ENCODE assay signal across 8 mouse cellular contexts in genomic region chr11:100701301-100701700, GRCm38 (mm10). TPM values are rescaled to one million over a fixed set of nuclear protein-coding genes. Genes with fewer than 3 reads are reported as not detected.
DNase-seq lines count a peak whose midpoint lies in the region; ATAC-seq and TF ChIP-seq lines count a peak whose summit lies in the region.

No protein-coding gene starts in this region.

- no peaks in the 10 kb centered on the region for H3K27me3 ChIP-seq in thymus, adult 2 months (ENCODE audit: control insufficient read depth, insufficient read depth, low read length)
- H3K27me3 ChIP-seq in forebrain, embryonic 14.5 days (replicated peaks; ENCODE audit: control insufficient read depth, insufficient read depth, low read length): no peaks in the 10 kb centered on the region
- H3K27me3 ChIP-seq in hindbrain, embryonic 11.5 days (ENCODE audit: control insufficient read depth, insufficient read depth, low read length): no peaks in the 10 kb centered on the region
- H3K27me3 ChIP-seq in limb, embryonic 14.5 days (ENCODE audit: control insufficient read depth, insufficient read depth, low read length): no peaks in the 10 kb centered on the region
- peaks cover 14% of the 10 kb centered on the region; the same call in 1 of the 2 replicates for H3K27me3 ChIP-seq in midbrain, embryonic 13.5 days

- H3K4me2 ChIP-seq in forebrain, embryonic 14.5 days (ENCODE audit: low read length): peak overlapping the region; percentile 32; the same call in 1 of the 2 replicates
- H3K4me2 ChIP-seq in hindbrain, embryonic 11.5 days (replicated peaks; ENCODE audit: low read depth, low read length): peak overlapping the region; percentile 19
- H3K4me2 ChIP-seq in limb, embryonic 14.5 days (replicated peaks; ENCODE audit: low read depth, low read length, severe bottlenecking): peak overlapping the region; percentile 38
- H3K4me2 ChIP-seq in midbrain, embryonic 13.5 days (replicated peaks): peak overlapping the region; percentile 41

- no peak overlapping the region for H3K27ac ChIP-seq in thymus, adult 2 months (ENCODE audit: control insufficient read depth, insufficient read depth, low read length)
- H3K27ac ChIP-seq in forebrain, embryonic 14.5 days (ENCODE audit: low read depth, low read length): no peak overlapping the region
- no peak overlapping the region for H3K27ac ChIP-seq in hindbrain, embryonic 11.5 days (ENCODE audit: low read depth, low read length)
- H3K27ac ChIP-seq in limb, embryonic 14.5 days (replicated peaks; ENCODE audit: low read depth, low read length): no peak overlapping the region
- H3K27ac ChIP-seq in midbrain, embryonic 13.5 days: no peak overlapping the region

- peak; percentile 60 for DNase-seq in thymus, postnatal 0 days (ENCODE audit: low spot score)
- no peak for DNase-seq in thymus, adult 2 months
- DNase-seq in forebrain, embryonic 14.5 days (ENCODE audit: low spot score): no peak
- peak; percentile 50 for DNase-seq in hindbrain, embryonic 11.5 days (ENCODE audit: low spot score)
- no peak for DNase-seq in limb, embryonic 14.5 days (ENCODE audit: low spot score)
- DNase-seq in urinary bladder, postnatal 4 days (ENCODE audit: low spot score in 2 of 2): peak; percentile 49 to 68

- no peak for ATAC-seq in forebrain, embryonic 14.5 days
- no peak for ATAC-seq in hindbrain, embryonic 11.5 days (ENCODE audit: low FRiP score)
- no peak for ATAC-seq in limb, embryonic 14.5 days (ENCODE audit: low FRiP score, low read depth)
- ATAC-seq in midbrain, embryonic 13.5 days: no peak
- ATAC-seq in megakaryocyte-erythroid progenitor cell, adult 5-6 weeks (replicated peaks; ENCODE audit: low FRiP score, low TSS enrichment, poor library complexity, severe bottlenecking): no peak

- no peak overlapping the region for H3K4me3 ChIP-seq in thymus, adult 2 months (ENCODE audit: control insufficient read depth, insufficient read depth, low read length)
- no peak overlapping the region for H3K4me3 ChIP-seq in forebrain, embryonic 14.5 days (ENCODE audit: low read depth, low read length)
- 0 out of 2 replicates have a peak overlapping the region, but pooled peaks have one; percentile 4 for H3K4me3 ChIP-seq in hindbrain, embryonic 11.5 days (ENCODE audit: low read depth, low read length)
- peak overlapping the region; percentile 23 for H3K4me3 ChIP-seq in limb, embryonic 14.5 days (replicated peaks; ENCODE audit: low read length)
- H3K4me3 ChIP-seq in midbrain, embryonic 13.5 days (replicated peaks): peak overlapping the region; percentile 19; the same call in 1 of the 2 replicates

- WGBS in thymus, adult 2 months: 72% methylated on average over 14 of the region's 14 CpGs
- 4% methylated on average over 14 of the region's 14 CpGs for WGBS in forebrain, embryonic 14.5 days
- WGBS in hindbrain, embryonic 11.5 days: 2% methylated on average over 14 of the region's 14 CpGs
- WGBS in limb, embryonic 14.5 days: 3% methylated on average over 14 of the region's 14 CpGs
- 4% methylated on average over 14 of the region's 14 CpGs for WGBS in midbrain, embryonic 13.5 days

- TF ChIP-seq CTCF in thymus, adult 2 months (IDR thresholded peaks at IDR 0.05; ENCODE audit: borderline replicate concordance, control insufficient read depth, extremely low read depth, insufficient read depth, low read length, poor library complexity): no peak

- no peak for TF ChIP-seq POLR2A in thymus, adult 2 months (IDR thresholded peaks at IDR 0.05; ENCODE audit: control insufficient read depth, extremely low read depth, insufficient read depth, low read length, poor library complexity)
- no peak for TF ChIP-seq POLR2A in limb, embryonic 14.5 days (IDR thresholded peaks at IDR 0.05; ENCODE audit: borderline replicate concordance, extremely low read depth, insufficient read depth, insufficient read length)

- peaks cover 6% of the 10 kb centered on the region; the same call in 1 of the 2 replicates for H3K36me3 ChIP-seq in thymus, adult 2 months (ENCODE audit: control insufficient read depth, insufficient read depth, low read length)
- peaks cover 23% of the 10 kb centered on the region for H3K36me3 ChIP-seq in forebrain, embryonic 14.5 days (ENCODE audit: control insufficient read depth, insufficient read depth, low read length)
- peaks cover under 1% of the 10 kb centered on the region; the same call in 1 of the 2 replicates for H3K36me3 ChIP-seq in hindbrain, embryonic 11.5 days (ENCODE audit: control insufficient read depth, insufficient read depth, low read length)
- peaks cover 21% of the 10 kb centered on the region for H3K36me3 ChIP-seq in limb, embryonic 14.5 days (ENCODE audit: control insufficient read depth, insufficient read depth, low read length)
- H3K36me3 ChIP-seq in midbrain, embryonic 13.5 days: peaks cover 21% of the 10 kb centered on the region

- H3K9me3 ChIP-seq in forebrain, embryonic 14.5 days (replicated peaks; ENCODE audit: control insufficient read depth, low read length): no peaks in the 10 kb centered on the region
- no peaks in the 10 kb centered on the region for H3K9me3 ChIP-seq in hindbrain, embryonic 11.5 days (ENCODE audit: control insufficient read depth, low read length)
- no peaks in the 10 kb centered on the region for H3K9me3 ChIP-seq in limb, embryonic 14.5 days (ENCODE audit: control insufficient read depth, low read length)
- no peaks in the 10 kb centered on the region for H3K9me3 ChIP-seq in midbrain, embryonic 13.5 days

- H3K4me1 ChIP-seq in thymus, adult 2 months (replicated peaks; ENCODE audit: control insufficient read depth, insufficient read depth, low read length): peaks cover 16% of the 10 kb centered on the region
- 0 out of 2 replicates have a peak, but pooled peaks cover 3% of the 10 kb centered on the region for H3K4me1 ChIP-seq in forebrain, embryonic 14.5 days (ENCODE audit: control insufficient read depth, insufficient read depth, low read length)
- no peaks in the 10 kb centered on the region for H3K4me1 ChIP-seq in hindbrain, embryonic 11.5 days (replicated peaks; ENCODE audit: control insufficient read depth, insufficient read depth, low read length)
- peaks cover 5% of the 10 kb centered on the region; the same call in 1 of the 2 replicates for H3K4me1 ChIP-seq in limb, embryonic 14.5 days (ENCODE audit: control insufficient read depth, insufficient read depth, low read length)
- H3K4me1 ChIP-seq in midbrain, embryonic 13.5 days (replicated peaks): peaks cover 5% of the 10 kb centered on the region

- H3K9ac ChIP-seq in forebrain, embryonic 14.5 days (ENCODE audit: low read length): no peak overlapping the region
- 0 out of 2 replicates have a peak overlapping the region, but pooled peaks have one; percentile 45 for H3K9ac ChIP-seq in hindbrain, embryonic 11.5 days (ENCODE audit: low read depth, low read length)
- 0 out of 2 replicates have a peak overlapping the region, but pooled peaks have one; percentile 7 for H3K9ac ChIP-seq in limb, embryonic 14.5 days (ENCODE audit: low read depth, low read length, severe bottlenecking)
- peak overlapping the region; percentile 52; the same call in 1 of the 2 replicates for H3K9ac ChIP-seq in midbrain, embryonic 13.5 days (replicated peaks)

RNA-seq across cellular contexts. Expression of gene Dhx58, which starts 2.8 kb away (rescaled TPM):
- polyA plus RNA-seq in thymus, postnatal 0 days (2015; fragmentation: Nextera tagmentation; extraction: Ambion mirVana): 10.2 and 10.7 TPM in 2 replicates
- 24.2 and 27.3 TPM in 2 replicates for polyA plus RNA-seq in thymus, adult 2 months (2012; rRNA removed)
- polyA plus RNA-seq in forebrain, embryonic 14.5 days (2014; fragmentation: Nextera tagmentation; extraction: Ambion mirVana): 1.2 and 1.6 TPM in 2 replicates
- polyA plus RNA-seq in hindbrain, embryonic 11.5 days (2014; fragmentation: Nextera tagmentation; extraction: Ambion mirVana): 1.8 and 1.9 TPM in 2 replicates
- 3.2 and 3.9 TPM in 2 replicates for polyA plus RNA-seq in limb, embryonic 14.5 days (2012; rRNA removed)
- polyA plus RNA-seq in limb, embryonic 14.5 days (2014; fragmentation: Nextera tagmentation; extraction: Ambion mirVana): 2.2 and 2.3 TPM in 2 replicates
- 2.5 and 2.6 TPM in 2 replicates for polyA plus RNA-seq in midbrain, embryonic 13.5 days (2015; fragmentation: Nextera tagmentation; extraction: Ambion mirVana)
- 14.2 and 16.4 TPM in 2 replicates for total RNA-seq in megakaryocyte-erythroid progenitor cell, adult 5-6 weeks (2014; fragmentation: Nextera tagmentation)
- total RNA-seq in megakaryocyte-erythroid progenitor cell, adult 5-6 weeks (2017): 11.8 and 12.9 TPM in 2 replicates

RNA-seq across cellular contexts. Expression of gene Zfp385c, which starts 9.0 kb away (rescaled TPM):
- 0.12 TPM in 1 of 2 replicates, not detected in the other for polyA plus RNA-seq in thymus, postnatal 0 days (2015; fragmentation: Nextera tagmentation; extraction: Ambion mirVana)
- 0.32 and 0.55 TPM in 2 replicates for polyA plus RNA-seq in thymus, adult 2 months (2012; rRNA removed)
- 0.10 TPM in 1 of 2 replicates, not detected in the other for polyA plus RNA-seq in forebrain, embryonic 14.5 days (2014; fragmentation: Nextera tagmentation; extraction: Ambion mirVana)
- 0.08 and 0.71 TPM in 2 replicates for polyA plus RNA-seq in hindbrain, embryonic 11.5 days (2014; fragmentation: Nextera tagmentation; extraction: Ambion mirVana)
- 6.4 and 10.0 TPM in 2 replicates for polyA plus RNA-seq in limb, embryonic 14.5 days (2012; rRNA removed)
- polyA plus RNA-seq in limb, embryonic 14.5 days (2014; fragmentation: Nextera tagmentation; extraction: Ambion mirVana): 0.72 and 1.5 TPM in 2 replicates
- 0.45 and 0.70 TPM in 2 replicates for polyA plus RNA-seq in midbrain, embryonic 13.5 days (2015; fragmentation: Nextera tagmentation; extraction: Ambion mirVana)
- total RNA-seq in megakaryocyte-erythroid progenitor cell, adult 5-6 weeks (2014; fragmentation: Nextera tagmentation): not detected in 2 replicates
- not detected in 2 replicates for total RNA-seq in megakaryocyte-erythroid progenitor cell, adult 5-6 weeks (2017)

RNA-seq across cellular contexts. Expression of gene Kat2a, which starts 11.0 kb away (rescaled TPM):
- polyA plus RNA-seq in thymus, postnatal 0 days (2015; fragmentation: Nextera tagmentation; extraction: Ambion mirVana): 33.2 and 39.3 TPM in 2 replicates
- polyA plus RNA-seq in thymus, adult 2 months (2012; rRNA removed): 56.4 and 58.1 TPM in 2 replicates
- polyA plus RNA-seq in forebrain, embryonic 14.5 days (2014; fragmentation: Nextera tagmentation; extraction: Ambion mirVana): 32.6 and 47.3 TPM in 2 replicates
- 47.2 and 50.3 TPM in 2 replicates for polyA plus RNA-seq in hindbrain, embryonic 11.5 days (2014; fragmentation: Nextera tagmentation; extraction: Ambion mirVana)
- 70.8 and 78.1 TPM in 2 replicates for polyA plus RNA-seq in limb, embryonic 14.5 days (2012; rRNA removed)
- polyA plus RNA-seq in limb, embryonic 14.5 days (2014; fragmentation: Nextera tagmentation; extraction: Ambion mirVana): 55.8 and 57.4 TPM in 2 replicates
- 44.5 and 47.7 TPM in 2 replicates for polyA plus RNA-seq in midbrain, embryonic 13.5 days (2015; fragmentation: Nextera tagmentation; extraction: Ambion mirVana)
- total RNA-seq in megakaryocyte-erythroid progenitor cell, adult 5-6 weeks (2014; fragmentation: Nextera tagmentation): 60.8 and 61.6 TPM in 2 replicates
- total RNA-seq in megakaryocyte-erythroid progenitor cell, adult 5-6 weeks (2017): 15.2 and 30.5 TPM in 2 replicates

RNA-seq across cellular contexts. Expression of gene Hspb9, which starts 12.3 kb away (rescaled TPM):
- polyA plus RNA-seq in thymus, postnatal 0 days (2015; fragmentation: Nextera tagmentation; extraction: Ambion mirVana): 0.18 TPM in 1 of 2 replicates, not detected in the other
- 0.24 and 0.31 TPM in 2 replicates for polyA plus RNA-seq in thymus, adult 2 months (2012; rRNA removed)
- polyA plus RNA-seq in forebrain, embryonic 14.5 days (2014; fragmentation: Nextera tagmentation; extraction: Ambion mirVana): 0.53 TPM in 1 of 2 replicates, not detected in the other
- 0.50 and 0.82 TPM in 2 replicates for polyA plus RNA-seq in hindbrain, embryonic 11.5 days (2014; fragmentation: Nextera tagmentation; extraction: Ambion mirVana)
- not detected in 2 replicates for polyA plus RNA-seq in limb, embryonic 14.5 days (2012; rRNA removed)
- polyA plus RNA-seq in limb, embryonic 14.5 days (2014; fragmentation: Nextera tagmentation; extraction: Ambion mirVana): 0.77 TPM in 1 of 2 replicates, not detected in the other
- 0.26 TPM in 1 of 2 replicates, not detected in the other for polyA plus RNA-seq in midbrain, embryonic 13.5 days (2015; fragmentation: Nextera tagmentation; extraction: Ambion mirVana)
- not detected in 2 replicates for total RNA-seq in megakaryocyte-erythroid progenitor cell, adult 5-6 weeks (2014; fragmentation: Nextera tagmentation)
- total RNA-seq in megakaryocyte-erythroid progenitor cell, adult 5-6 weeks (2017): not detected in 2 replicates

RNA-seq across cellular contexts. Expression of gene Rab5c, which starts 36.7 kb away (rescaled TPM):
- polyA plus RNA-seq in thymus, postnatal 0 days (2015; fragmentation: Nextera tagmentation; extraction: Ambion mirVana): 35.8 and 38.6 TPM in 2 replicates
- polyA plus RNA-seq in thymus, adult 2 months (2012; rRNA removed): 290 and 304 TPM in 2 replicates
- 133 and 142 TPM in 2 replicates for polyA plus RNA-seq in forebrain, embryonic 14.5 days (2014; fragmentation: Nextera tagmentation; extraction: Ambion mirVana)
- 76.6 and 87.5 TPM in 2 replicates for polyA plus RNA-seq in hindbrain, embryonic 11.5 days (2014; fragmentation: Nextera tagmentation; extraction: Ambion mirVana)
- polyA plus RNA-seq in limb, embryonic 14.5 days (2012; rRNA removed): 188 and 227 TPM in 2 replicates
- 73.2 and 75.1 TPM in 2 replicates for polyA plus RNA-seq in limb, embryonic 14.5 days (2014; fragmentation: Nextera tagmentation; extraction: Ambion mirVana)
- 27.4 and 29.5 TPM in 2 replicates for polyA plus RNA-seq in midbrain, embryonic 13.5 days (2015; fragmentation: Nextera tagmentation; extraction: Ambion mirVana)
- total RNA-seq in megakaryocyte-erythroid progenitor cell, adult 5-6 weeks (2014; fragmentation: Nextera tagmentation): 77.5 and 147 TPM in 2 replicates
- total RNA-seq in megakaryocyte-erythroid progenitor cell, adult 5-6 weeks (2017): 81.5 and 95.4 TPM in 2 replicates

Comparison
In these comparisons a context has a peak if more than half of its experiments do, and no peak if none do; other contexts are left out.
1. DNase-seq: peak in thymus, postnatal 0 days (single experiment), hindbrain, embryonic 11.5 days (single experiment) and urinary bladder, postnatal 4 days (2 of 2); none in thymus, adult 2 months (single experiment), forebrain, embryonic 14.5 days (single experiment) and limb, embryonic 14.5 days (single experiment).
2. H3K4me3 ChIP-seq: peak in hindbrain, embryonic 11.5 days (single experiment), limb, embryonic 14.5 days (single experiment) and midbrain, embryonic 13.5 days (single experiment); none in thymus, adult 2 months (single experiment) and forebrain, embryonic 14.5 days (single experiment).
3. Peak in every context shown above with its lines, with median percentiles within 50 percentile points of each other: H3K4me2 ChIP-seq.